Mouse (Mus musculus) heart, postnatal 0 days (tissue): ENCODE data around the gene Ephb1.

Experiments used
- CTCF ChIP-seq: IDR thresholded peaks from 2 replicates; pipeline ENCODE4 v1.5.1; 2016; ENCODE audit warnings: antibody characterized with exemption, control low read depth, low read depth
- EP300 ChIP-seq: IDR thresholded peaks from 2 replicates; pipeline ENCODE4 v1.6.1; 2016; ENCODE audit warnings: antibody characterized with exemption, low read depth

GRCm38 (mm10) chr9:102373886-102374285, 19.4 kb upstream of the Ephb1 start:
- TF ChIP-seq CTCF (no peak), EP300 (no peak)
